Mouse (Mus musculus) myocyte (in vitro differentiated cells): ENCODE measurements around the gene Thumpd3.

Experiments
- CEBPB ChIP-seq: IDR thresholded peaks from 2 replicates; pipeline ENCODE4 v1.6.1; 2011; ENCODE audit warnings: mild to moderate bottlenecking, moderate library complexity; ENCODE audit not compliant: poor library complexity, insufficient read depth, severe bottlenecking
- E2F4 ChIP-seq: IDR thresholded peaks from one replicate; pipeline ENCODE4 v1.6.1; 2011; ENCODE audit warnings: mild to moderate bottlenecking, control low read depth, moderate library complexity; ENCODE audit not compliant: insufficient read depth
- MAX ChIP-seq: IDR thresholded peaks from one replicate; pipeline ENCODE4 v1.6.1; 2011; ENCODE audit warnings: low read depth, mild to moderate bottlenecking, control low read depth
- MYOG ChIP-seq, 3 experiments: IDR thresholded peaks; one replicate each; pipeline ENCODE4 v1.6.1; 2011; ENCODE audit warnings: control low read depth in 2 of 3, low read depth in 2 of 3, mild to moderate bottlenecking in 2 of 3; ENCODE audit not compliant: insufficient read length in 2 of 3, control insufficient read depth in 1 of 3, insufficient read depth in 1 of 3
- POLR2A ChIP-seq: IDR thresholded peaks from one replicate; pipeline ENCODE4 v1.6.1; 2011; ENCODE audit warnings: low read depth, mild to moderate bottlenecking, control low read depth, moderate library complexity; ENCODE audit not compliant: insufficient read length
- POLR2AphosphoS2 ChIP-seq: IDR thresholded peaks from one replicate; pipeline ENCODE4 v1.6.1; 2011; ENCODE audit warnings: low read depth, control low read depth; ENCODE audit not compliant: insufficient read length
- REST ChIP-seq: IDR thresholded peaks from one replicate; pipeline ENCODE4 v1.6.1; 2011; ENCODE audit warnings: mild to moderate bottlenecking, control low read depth, moderate library complexity; ENCODE audit not compliant: insufficient read depth, insufficient read length
- SRF ChIP-seq: IDR thresholded peaks from one replicate; pipeline ENCODE4 v1.6.1; 2011; ENCODE audit warnings: low read depth; ENCODE audit not compliant: control insufficient read depth, insufficient read length
- TCF12 ChIP-seq: IDR thresholded peaks from one replicate; pipeline ENCODE4 v1.6.1; 2011; ENCODE audit warnings: mild to moderate bottlenecking, control low read depth; ENCODE audit not compliant: poor library complexity, insufficient read depth, severe bottlenecking
- USF1 ChIP-seq: IDR thresholded peaks from one replicate; pipeline ENCODE4 v1.6.1; 2011; ENCODE audit warnings: low read depth, mild to moderate bottlenecking, control low read depth, moderate library complexity

- no peak for TF ChIP-seq POLR2A
- TF ChIP-seq CEBPB: no peak
- no peak for TF ChIP-seq POLR2AphosphoS2
- TF ChIP-seq SRF: no peak
- no peak for TF ChIP-seq MAX
- no peak for TF ChIP-seq REST
- TF ChIP-seq MYOG (IDR thresholded peaks at IDR 0.05; ENCODE audit: control insufficient read depth in 1 of 3, insufficient read depth in 1 of 3, insufficient read length in 2 of 3, low read depth in 2 of 3): no peak
- no peak for TF ChIP-seq TCF12
- no peak for TF ChIP-seq USF1
- TF ChIP-seq E2F4: no peak
These were observed 28.5 kb upstream of the Thumpd3 start for GRCm38 (mm10) chr6:113017500-113018047.
